Mouse (Mus musculus): ENCODE data around the gene D6Ertd527e.
"Not testable (repeated sequence)": the region's sequence is repeated elsewhere in the genome, so short reads cannot be mapped to it uniquely, and the experiment has no call there.

The D6Ertd527e gene

DNA sequence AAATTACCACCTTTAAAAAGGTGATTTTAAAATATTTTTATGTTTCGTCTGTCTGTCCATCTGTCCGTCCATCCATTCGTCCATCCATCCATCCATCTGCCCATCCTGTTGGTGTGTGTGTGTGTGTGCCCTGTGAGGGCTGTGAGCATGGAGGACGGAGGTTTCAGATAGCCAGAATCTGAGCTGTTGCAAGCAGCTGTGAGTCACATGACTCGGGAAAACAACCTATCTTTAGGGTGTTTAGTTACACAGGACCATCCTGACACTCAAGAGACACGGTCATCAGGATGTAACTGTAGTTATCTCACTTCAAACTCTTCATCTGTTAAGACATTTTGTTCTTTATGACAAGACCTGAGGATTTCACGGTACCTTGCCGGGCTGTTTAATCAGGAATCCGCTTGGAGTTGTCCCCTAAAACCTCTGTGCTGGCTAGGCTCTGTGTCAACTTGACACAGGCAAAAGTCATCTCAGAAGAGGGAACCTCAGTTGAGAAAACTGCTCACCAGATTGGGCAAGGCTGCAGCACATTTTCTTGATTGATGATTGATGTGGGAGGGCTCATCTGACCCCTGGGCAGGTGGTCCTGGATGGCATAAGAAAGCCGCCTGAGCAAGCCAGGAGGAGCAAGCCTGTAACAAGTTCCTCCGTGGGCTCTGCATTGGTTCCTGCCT lies at the start of gene D6Ertd527e:
TSS of gene D6Ertd527e (plus strand) at position 624 of the 674 bp plus-strand sequence.
- CTCF ChIA-PET: no interaction called here

DNA sequence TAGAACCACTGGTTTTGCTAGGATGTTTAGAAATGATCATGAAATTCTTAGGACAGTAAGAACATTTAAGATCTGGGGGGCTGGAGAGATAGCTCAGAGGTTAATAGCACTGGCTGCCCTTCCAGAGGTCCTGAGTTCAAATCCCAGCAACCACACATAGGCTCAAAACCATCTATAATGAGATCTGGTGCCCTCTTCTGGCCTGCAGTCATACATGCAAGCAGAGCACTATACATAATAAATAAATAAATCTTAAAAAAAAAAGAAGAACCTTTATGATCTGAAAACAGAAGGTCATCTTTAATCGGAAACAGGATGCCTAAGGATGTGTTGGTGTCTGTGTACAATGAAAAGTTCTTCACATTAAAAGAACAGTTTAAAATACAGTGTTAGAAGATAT lies 44.8 kb upstream of the D6Ertd527e start:
- CTCF ChIA-PET: no interaction called here

DNA sequence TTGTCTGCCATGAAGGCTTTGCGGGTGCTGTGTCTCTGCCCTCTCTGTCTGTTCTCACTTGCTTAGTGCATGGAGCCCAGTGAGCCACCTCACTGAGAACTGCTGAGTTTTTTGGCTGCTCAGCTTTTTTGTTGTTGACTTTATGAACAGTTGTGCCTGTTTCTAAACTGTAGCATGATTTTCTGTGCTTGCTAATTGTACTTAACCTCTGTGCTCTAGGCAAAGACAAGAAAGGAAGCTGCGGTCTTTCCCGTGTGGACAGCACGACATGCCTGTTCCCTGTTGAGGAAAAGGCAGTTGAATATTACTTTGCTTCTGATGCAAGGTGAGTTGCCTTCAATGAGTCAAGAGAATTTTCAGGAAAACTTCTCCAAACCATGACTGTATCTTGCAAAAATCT lies 41.0 kb upstream of the D6Ertd527e start:
- CTCF ChIA-PET: no interaction called here

DNA sequence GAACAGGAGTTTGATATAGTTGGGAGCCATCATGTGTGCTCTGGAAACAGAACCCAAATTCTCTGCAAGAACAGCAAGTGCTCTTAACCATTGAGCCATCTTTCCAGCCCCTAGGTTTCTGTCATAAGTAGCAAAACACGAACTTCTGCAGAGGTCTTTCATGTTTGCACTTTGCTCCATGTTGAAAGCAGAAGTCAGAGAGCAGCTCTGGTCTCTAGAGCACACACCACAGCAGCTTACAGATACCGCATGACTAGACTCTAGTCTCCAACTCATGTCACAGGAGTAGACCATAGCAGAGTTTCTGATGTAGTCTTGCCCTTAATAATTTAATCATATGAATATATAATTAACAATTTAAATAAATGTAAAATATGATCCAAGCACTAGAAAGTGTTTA lies 36.3 kb upstream of the D6Ertd527e start:
- CTCF ChIA-PET: no interaction called here

DNA sequence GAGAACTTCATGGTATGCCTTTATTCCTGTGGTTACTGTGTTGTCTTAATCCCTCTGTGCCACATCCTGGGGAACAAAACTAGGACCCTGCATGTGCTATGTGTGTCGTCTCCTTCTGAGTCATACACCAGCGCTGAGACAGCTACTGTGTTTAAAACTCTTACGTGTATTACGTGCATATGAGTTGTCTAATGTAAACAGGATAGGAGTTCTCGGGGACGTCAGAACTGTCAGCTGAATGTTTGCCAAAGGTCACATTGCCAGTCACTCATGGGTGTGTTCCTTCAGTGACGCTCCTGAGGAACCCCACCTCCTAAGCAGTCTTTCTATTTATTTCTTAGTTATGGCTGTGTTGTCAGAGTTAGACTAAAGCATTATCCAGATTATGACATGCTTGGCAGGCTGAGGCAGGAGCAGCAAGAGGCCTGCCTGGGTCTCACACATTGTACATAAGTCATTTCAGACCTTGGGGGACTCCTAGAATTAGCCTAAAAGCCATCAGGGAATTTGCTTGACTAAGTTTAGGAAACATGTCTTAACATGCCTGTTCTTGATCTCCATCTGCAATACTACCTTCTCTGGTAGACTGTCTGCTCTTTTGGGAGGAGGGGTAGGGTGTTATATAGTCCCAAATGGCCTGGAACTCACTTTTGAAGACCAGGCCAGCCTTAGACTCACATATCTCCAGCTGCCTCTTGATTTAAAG lies 35.2 kb upstream of the D6Ertd527e start:
- CTCF ChIA-PET: no interaction called here

DNA sequence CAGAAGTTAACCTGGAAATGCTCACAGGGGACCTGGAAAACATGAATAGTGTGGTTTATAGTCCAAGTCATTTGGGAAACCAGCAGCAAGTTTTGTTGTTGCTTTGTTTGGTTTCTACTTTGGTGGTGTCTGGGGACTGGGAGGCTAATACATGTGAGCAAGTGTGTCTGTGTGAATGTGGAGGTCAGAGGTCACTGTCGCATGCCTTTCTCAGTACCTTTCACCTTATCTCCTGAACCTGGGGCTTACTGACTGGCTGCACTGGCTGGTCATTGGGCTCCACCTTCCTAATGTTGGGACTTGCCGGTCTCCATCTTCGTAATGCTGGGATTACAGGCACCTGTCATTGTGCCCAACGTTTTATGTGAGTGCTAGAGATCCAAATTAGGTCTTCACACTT lies 33.9 kb upstream of the D6Ertd527e start:
- CTCF ChIA-PET: no interaction called here

DNA sequence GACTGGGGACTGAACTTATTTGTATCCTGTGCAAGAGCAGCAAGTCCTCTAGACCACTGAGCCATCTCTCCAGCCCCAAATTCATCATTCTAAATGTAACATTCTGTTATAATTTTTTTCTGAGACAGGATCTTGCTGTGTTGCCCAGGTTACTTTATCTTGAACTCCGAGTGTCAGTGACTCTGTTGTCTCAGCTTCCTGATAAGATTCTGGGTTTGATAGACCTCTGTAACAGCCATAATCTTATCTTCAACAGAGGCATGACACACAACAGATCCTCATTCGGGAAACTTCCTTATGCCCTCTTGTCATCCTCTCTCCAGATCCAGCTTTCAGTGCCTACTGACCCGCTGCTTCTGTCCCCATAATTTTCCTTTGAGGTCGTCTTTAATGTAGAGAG lies 31.8 kb upstream of the D6Ertd527e start:
- CTCF ChIA-PET: no interaction called here

DNA sequence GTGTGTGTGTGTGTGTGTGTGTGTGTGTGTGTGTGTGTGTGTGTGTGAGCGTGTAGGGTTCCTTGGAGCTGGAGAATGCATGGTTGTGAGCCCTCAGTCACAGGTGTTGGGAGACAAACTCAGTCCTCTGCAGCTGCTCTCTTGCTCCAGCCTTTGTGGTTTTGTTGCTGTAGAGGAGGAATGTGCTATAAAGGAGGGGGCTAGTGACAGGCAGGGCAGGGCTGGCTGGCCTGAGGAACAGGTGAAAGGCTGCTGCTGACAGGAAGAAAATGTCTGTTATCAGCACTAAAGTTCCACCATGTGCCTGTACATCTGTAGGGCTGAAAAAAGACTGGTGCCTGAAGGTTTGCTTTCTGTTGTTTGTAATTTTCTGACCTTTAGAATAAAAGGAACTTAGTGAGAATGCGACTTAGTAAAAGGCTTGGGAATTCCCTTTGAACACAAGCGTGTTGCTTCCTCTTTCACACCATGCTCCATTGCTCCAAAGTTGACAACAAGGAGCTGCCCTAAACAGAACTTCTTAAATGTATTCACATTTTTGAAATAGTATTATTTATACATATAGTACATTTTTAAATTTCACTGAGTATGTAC lies 29.4 kb upstream of the D6Ertd527e start:
- CTCF ChIA-PET: interaction anchor here (0.6 to 0.7 kb wide), 2 partner anchors 32 to 38 kb away, joined by 4 to 6 read pairs; partner anchors contain the start of gene Gfpt1

DNA sequence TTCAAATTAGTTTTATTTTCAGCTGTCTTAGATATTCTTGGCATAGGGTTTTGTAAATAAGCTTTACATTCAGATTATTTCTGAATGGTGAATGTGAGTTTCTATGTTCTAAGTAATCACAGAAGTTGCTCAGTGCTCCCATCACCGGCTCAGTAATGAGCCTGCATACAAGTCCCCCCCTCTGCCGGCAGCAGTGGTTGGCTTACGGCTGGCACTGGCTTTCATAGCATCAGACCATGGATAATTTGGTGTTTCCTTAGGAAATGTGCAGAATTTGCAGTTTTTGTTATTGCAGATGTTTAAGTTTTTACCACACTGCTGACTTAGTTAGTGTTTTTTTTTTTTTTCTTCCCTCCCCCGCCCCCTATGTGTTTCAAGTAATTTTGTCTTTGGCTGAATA lies 25.1 kb upstream of the D6Ertd527e start:
- CTCF ChIA-PET: no interaction called here

DNA sequence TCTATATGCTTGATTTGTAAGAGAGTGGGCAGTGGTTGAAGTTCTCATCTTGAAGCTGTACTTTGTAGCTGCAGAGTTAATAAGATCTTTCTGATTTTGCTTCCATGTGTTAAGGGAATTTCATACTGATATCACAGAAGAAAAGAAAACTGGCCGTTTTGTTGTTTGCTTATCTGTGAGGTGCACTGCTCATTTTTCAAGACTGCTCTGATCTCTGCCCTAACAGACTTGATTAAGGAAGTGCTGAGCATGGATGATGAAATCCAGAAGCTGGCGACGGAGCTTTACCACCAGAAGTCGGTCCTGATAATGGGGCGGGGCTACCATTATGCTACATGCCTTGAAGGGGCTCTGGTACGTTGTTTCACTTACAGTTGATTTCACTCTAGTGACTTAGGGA lies 19.5 kb upstream of the D6Ertd527e start:
- CTCF ChIA-PET: no interaction called here

DNA sequence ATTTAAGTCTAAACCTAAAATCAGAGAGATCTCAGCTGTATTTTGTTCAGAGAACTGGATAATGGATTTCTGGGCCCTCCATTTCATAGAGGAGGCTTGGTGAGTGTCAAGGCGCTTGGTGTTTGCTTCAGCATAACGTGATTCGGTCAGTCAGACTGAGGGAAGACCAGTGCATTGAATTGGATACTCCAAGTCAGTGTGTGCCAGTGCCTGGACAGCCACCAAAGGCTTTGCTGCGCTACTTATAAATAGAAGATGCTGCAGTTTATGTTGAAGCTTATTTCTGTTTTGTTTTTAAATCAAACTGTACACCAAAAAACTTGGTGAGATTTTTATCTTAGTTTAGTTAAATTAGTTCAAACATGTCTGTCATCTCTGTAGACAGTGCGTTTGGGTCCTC lies 16.2 kb upstream of the D6Ertd527e start:
- CTCF ChIA-PET: no interaction called here

DNA sequence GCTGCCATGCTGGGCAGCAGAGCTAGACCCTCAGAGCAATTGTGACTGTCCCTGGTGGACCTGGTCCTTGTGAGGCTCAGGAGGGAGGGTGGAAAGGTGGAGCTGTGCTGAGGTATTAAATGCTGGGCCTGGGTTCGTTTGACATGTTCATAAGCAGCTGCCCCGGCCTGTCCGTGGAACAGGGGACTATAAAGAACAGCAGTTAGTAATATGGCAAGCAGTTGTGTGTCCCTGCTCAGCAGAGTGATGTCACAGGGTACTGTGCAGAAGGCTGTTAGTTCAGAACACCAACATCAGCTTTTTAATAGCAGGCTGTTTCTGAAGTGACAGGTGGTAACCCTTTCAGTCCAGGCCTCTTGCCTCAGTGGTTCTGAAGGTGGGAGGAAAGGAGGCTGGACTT lies 13.7 kb upstream of the D6Ertd527e start:
- CTCF ChIA-PET: no interaction called here

DNA sequence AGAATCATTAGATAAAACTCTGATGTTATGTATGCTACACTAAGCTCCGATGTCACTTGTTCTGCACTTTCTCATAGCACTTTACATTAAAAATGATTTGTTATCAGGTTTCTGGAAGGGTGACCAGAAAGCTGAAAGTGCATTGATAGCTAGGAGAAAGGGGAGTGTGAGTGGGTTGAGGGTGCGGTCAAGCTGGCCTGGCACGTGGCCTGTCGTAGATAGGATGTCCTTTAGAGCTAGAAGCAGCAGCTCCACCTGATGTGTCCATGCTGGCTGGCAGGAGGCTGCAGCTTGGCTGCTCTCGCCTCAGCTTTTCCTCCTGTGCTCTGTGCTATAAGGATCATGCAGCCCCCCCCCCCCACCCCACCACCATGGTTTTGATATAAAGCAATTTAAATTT lies 12.1 kb upstream of the D6Ertd527e start:
- CTCF ChIA-PET: no interaction called here

DNA sequence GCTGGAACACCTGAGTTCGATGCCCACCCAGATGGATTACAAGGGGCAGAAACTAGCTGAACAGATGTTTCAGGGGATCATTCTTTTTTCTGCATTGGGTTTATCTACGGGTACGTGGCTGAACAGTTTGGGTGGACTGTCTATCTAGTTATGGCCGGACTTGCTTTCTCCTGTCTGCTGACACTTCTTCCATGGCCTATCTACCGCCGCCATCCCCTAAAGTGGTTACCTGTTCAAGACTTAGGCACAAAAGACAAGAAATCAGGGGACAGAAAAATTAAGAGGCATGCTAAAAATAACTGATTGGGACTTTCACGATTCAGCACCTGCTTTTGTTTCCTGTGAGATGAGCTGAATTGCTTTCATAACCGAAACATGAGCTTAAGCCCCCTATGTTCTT lies 10.9 kb upstream of the D6Ertd527e start:
- CTCF ChIA-PET: not testable (repeated sequence)

DNA sequence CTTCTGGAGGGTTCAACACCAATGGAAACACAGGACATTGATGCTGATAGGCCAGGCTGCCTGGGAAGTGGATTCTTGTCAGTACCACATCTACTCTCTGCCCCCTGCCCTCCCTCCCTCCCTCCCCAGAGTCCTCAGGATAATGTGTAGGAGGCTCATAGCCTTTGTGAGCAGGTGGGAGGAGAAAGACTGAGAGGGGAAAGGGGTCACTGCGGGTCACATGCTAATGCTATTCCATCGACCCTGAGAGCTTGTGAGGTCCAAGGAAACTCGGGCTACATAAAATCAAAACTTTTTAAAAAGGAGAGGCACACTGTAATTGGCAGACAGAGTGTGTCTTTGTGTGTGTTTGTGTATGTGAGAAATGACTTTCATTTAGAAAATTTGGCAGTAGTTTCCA lies 5.3 kb upstream of the D6Ertd527e start:
- CTCF ChIA-PET: no interaction called here

DNA sequence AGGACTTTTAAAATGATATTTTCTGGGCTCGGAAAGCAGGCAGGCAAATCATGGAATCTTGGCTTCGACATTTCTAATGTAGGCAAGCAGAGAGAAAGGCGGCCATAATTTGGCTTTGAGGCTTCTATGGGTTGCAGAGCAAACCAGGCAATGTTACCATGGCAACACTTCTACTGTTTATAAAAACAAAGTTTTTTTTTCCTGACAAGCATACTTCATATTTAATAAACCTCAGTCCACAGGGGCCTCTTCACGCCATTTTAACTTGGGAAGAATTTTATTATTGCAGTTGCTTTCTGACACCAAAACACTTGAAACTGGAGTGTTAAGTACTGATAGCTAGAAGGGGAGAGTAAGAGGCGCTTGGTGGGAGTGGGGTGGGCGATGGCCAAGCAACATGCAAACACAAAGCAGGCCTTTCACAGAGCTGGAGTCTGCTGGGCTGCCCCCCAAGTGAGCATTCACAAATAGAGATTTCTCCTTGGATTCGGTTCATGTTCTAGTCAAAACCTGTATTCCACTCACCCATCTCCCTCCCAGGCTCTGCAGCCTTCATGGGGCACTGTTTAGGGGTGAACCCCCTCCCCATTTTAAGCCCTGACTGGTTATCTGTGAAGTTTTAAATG lies 4.8 kb upstream of the D6Ertd527e start:
- CTCF ChIA-PET: no interaction called here

DNA sequence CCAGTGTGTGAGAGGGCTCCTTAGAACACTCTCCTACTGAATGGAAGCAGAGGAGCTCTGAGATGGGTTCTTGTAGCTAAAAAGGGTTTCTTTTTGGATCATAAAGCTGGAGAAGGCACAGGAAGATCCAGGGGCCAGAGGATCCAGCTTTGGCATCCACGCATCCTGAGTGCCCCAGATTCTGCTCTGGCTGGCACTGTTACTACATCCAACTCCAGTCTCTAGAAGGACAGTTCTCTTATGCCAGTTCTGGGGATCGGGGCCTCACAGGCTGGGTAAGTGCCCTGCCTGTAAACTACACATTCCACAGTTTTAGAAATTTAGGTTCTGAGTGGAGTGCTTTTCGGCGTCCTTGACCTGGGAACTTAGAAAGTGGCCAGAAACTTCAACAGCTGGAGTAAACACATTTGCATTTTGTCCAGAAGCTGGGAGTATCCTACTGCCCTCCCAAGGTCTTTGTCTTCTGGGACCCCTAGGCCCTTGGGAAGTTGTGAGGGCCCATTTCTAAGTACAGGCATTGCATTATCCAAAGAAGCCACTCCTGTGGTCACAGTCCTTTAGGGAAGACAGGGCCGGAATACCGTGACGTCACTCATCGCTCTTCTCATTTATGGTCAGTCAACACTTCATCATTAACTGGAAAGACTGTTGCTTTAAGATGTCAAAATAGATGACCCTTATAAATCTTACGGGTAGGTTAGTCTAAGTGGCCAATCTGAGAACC lies 4.1 kb upstream of the D6Ertd527e start:
- CTCF ChIA-PET: interaction anchor here (0.7 to 1.6 kb wide), 6 partner anchors 66 to 239 kb away, joined by 3 to 11 read pairs (median 3); partner anchors contain the start of gene Antxr1

DNA sequence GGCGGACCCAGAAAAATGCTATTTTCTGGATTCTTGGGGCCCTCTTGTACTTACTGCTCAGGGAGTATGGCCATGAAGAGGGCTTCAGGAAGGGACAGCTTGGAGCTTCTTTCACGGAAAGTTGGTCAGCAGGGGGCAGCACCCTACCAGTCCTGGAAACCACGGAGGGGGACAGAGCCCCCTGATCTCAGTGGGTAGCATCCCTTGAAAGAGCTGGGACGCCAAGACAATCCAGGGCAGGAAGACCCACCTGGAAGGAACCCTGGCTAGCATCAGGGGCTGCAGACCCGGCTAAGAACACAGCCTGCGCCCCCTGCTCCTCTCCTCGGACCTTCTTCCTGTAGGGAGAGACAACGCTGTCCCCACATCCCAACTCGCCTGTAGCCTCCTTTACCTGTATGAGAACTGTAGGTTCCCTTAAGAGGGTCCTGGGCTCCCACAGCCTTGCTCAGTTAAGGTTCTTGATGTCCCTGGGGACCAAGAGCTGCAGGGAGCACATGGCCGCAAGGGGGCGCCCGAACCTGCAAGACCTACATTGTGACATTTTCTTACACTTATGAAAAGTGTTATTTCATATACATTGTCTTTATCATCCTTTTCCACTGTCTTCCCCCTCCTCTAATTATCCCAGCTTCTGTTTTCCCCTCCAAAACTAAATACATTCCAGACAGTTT lies 3.1 kb upstream of the D6Ertd527e start:
- CTCF ChIA-PET: interaction anchor here (0.6 to 1.6 kb wide), 8 partner anchors 118 to 238 kb away, joined by 3 to 11 read pairs (median 3); partner anchors contain the start of gene Antxr1

DNA sequence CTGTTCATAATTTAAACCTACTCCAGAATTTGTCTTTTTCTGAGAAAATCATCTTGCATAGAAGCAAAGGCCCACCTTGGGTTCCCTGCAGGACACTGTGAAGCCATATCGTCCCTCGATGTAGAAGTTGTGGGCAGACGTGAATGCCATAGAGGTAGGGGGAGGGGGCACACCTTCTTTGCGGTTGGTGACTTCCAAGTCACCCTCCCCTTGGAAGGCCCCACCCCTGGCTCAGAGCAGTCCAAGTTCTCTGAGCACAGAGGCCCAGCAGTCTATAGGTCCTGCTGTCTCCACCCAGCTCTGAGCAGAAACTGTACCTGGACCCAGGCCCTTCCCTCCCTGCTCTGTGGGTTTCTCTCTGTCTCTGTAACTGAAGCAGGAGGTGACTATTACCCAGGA lies 2.6 kb upstream of the D6Ertd527e start:
- CTCF ChIA-PET: interaction anchor here (0.6 to 1.6 kb wide), 6 partner anchors 11 to 237 kb away, joined by 3 to 5 read pairs (median 3); no protein-coding TSS in a partner anchor

DNA sequence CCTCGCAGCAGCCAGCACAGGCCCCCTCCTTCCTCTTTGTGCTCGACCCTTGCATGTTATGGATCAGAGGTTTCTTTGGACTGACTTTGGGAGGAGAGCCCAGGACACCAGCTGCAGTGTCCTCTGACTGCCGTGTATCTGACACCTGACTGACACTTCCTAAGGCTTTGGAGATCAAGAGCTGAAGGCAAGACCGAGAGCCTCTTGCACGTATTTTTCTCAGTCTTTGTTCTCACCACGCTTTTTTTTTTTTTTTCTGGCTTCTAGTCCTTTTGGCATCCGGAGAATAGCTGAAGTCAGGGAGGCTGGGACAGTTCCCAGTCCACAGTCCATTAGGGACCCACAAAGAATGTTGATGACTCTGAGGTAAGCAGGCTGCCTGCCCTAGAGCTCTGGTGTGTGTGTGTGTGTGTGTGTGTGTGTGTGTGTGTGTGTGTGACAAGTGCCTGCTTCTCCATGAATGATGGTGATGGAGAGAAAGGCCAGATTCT lies 2.1 kb upstream of the D6Ertd527e start:
- CTCF ChIA-PET: interaction anchor here (0.7 to 1.1 kb wide), 3 partner anchors 10 to 230 kb away, joined by 3 to 9 read pairs (median 3); no protein-coding TSS in a partner anchor

DNA sequence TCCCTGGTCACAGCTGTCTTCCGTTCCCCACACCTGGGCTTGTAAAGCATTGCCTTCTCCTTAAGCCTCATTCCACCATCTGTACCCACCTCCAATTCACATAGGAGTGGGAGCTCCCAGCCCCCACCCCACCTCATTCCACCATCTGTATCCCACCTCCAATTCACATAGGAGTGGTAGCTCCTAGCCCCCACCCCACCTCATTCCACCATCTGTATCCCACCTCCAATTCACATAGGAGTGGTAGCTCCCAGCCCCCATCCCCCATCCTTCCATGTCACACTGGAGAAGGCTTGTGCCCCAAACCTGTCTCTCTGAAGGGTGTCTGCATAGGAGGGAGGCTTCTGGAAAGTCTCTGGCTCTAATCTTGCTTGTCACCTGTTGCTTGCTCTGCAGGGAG lies 1.2 kb upstream of the D6Ertd527e start:
- CTCF ChIA-PET: interaction anchor here (0.5 to 0.8 kb wide), 3 partner anchors 18 to 229 kb away, joined by 3 to 9 read pairs (median 4); no protein-coding TSS in a partner anchor

All from spleen, embryonic (tissue).